Mouse (Mus musculus) myocyte (in vitro differentiated cells): Measurements from ENCODE around the gene 1700017D01Rik. TPM values are rescaled to one million over a fixed set of nuclear protein-coding genes. Genes with fewer than 3 reads are reported as not detected.

Experiments used
- H3K27me3 ChIP-seq: one replicate; pipeline ENCODE4 v1.6.1; 2011; ENCODE audit not compliant: control insufficient read depth, insufficient read depth, insufficient read length
- H3K36me3 ChIP-seq: one replicate; pipeline ENCODE4 v1.6.1; 2011; ENCODE audit not compliant: control insufficient read depth, insufficient read depth
- H3K4me2 ChIP-seq: one replicate; pipeline ENCODE4 v1.6.1; 2011; ENCODE audit warnings: low read depth, control low read depth
- H3K4me3 ChIP-seq: one replicate; pipeline ENCODE4 v1.5.1; 2011; ENCODE audit warnings: mild to moderate bottlenecking, control low read depth, moderate library complexity
- H3K79me2 ChIP-seq: one replicate; pipeline ENCODE4 v1.6.1; 2011; ENCODE audit not compliant: control insufficient read depth, insufficient read depth
- H3ac ChIP-seq: one replicate; pipeline ENCODE4 v1.6.1; 2011; ENCODE audit not compliant: control insufficient read depth, insufficient read length
- CEBPB ChIP-seq: IDR thresholded peaks from 2 replicates; pipeline ENCODE4 v1.6.1; 2011; ENCODE audit warnings: mild to moderate bottlenecking, moderate library complexity; ENCODE audit not compliant: poor library complexity, insufficient read depth, severe bottlenecking
- MAX ChIP-seq: IDR thresholded peaks from one replicate; pipeline ENCODE4 v1.6.1; 2011; ENCODE audit warnings: low read depth, mild to moderate bottlenecking, control low read depth
- MYOD1 ChIP-seq, 3 experiments: IDR thresholded peaks; one replicate each; pipeline ENCODE4 v1.6.1; 2011; ENCODE audit warnings: control low read depth in 2 of 3, low read depth in 2 of 3, mild to moderate bottlenecking in 2 of 3, moderate library complexity in 1 of 3; ENCODE audit not compliant: insufficient read length in 2 of 3, control insufficient read depth in 1 of 3
- MYOG ChIP-seq, 3 experiments: IDR thresholded peaks; one replicate each; pipeline ENCODE4 v1.6.1; 2011; ENCODE audit warnings: control low read depth in 2 of 3, low read depth in 2 of 3, mild to moderate bottlenecking in 2 of 3; ENCODE audit not compliant: insufficient read length in 2 of 3, control insufficient read depth in 1 of 3, insufficient read depth in 1 of 3
- POLR2A ChIP-seq: IDR thresholded peaks from one replicate; pipeline ENCODE4 v1.6.1; 2011; ENCODE audit warnings: low read depth, mild to moderate bottlenecking, control low read depth, moderate library complexity; ENCODE audit not compliant: insufficient read length
- POLR2AphosphoS2 ChIP-seq: IDR thresholded peaks from one replicate; pipeline ENCODE4 v1.6.1; 2011; ENCODE audit warnings: low read depth, control low read depth; ENCODE audit not compliant: insufficient read length
- REST ChIP-seq: IDR thresholded peaks from one replicate; pipeline ENCODE4 v1.6.1; 2011; ENCODE audit warnings: mild to moderate bottlenecking, control low read depth, moderate library complexity; ENCODE audit not compliant: insufficient read depth, insufficient read length
- TCF12 ChIP-seq: IDR thresholded peaks from one replicate; pipeline ENCODE4 v1.6.1; 2011; ENCODE audit warnings: mild to moderate bottlenecking, control low read depth; ENCODE audit not compliant: poor library complexity, insufficient read depth, severe bottlenecking
- TCF3 ChIP-seq: IDR thresholded peaks from one replicate; pipeline ENCODE4 v1.6.1; 2011; ENCODE audit warnings: low read depth, control low read depth; ENCODE audit not compliant: insufficient read length
- USF1 ChIP-seq: IDR thresholded peaks from one replicate; pipeline ENCODE4 v1.6.1; 2011; ENCODE audit warnings: low read depth, mild to moderate bottlenecking, control low read depth, moderate library complexity
- polyA plus RNA-seq: library from polyadenylated mRNA; unstranded; fragments of >200 nt; fragmentation: generic; extraction: Trizol; gene quantifications from one replicate; pipeline ENCODE4 v1.2.1, GENCODE M21; 2012; ENCODE audit warnings: missing spikeins

Gene 1700017D01Rik
- polyA plus RNA-seq, 1 experiment, result not detected

- Histone ChIP-seq H3K27me3 (no peaks in the 10 kb centered on the region), H3K4me3 (no peak overlapping the region), H3K4me2 (no peak overlapping the region), H3K79me2 (no peaks in the 10 kb centered on the region), H3ac (no peak overlapping the region), H3K36me3 (no peaks in the 10 kb centered on the region)
- TF ChIP-seq CEBPB (no peak), MAX (no peak), USF1 (no peak), MYOD1 (IDR thresholded peaks at IDR 0.05; ENCODE audit: control insufficient read depth in 1 of 3, insufficient read length in 2 of 3, low read depth in 2 of 3) (no peak), POLR2A (no peak), REST (no peak), TCF3 (no peak), TCF12 (no peak), MYOG (IDR thresholded peaks at IDR 0.05; ENCODE audit: control insufficient read depth in 1 of 3, insufficient read depth in 1 of 3, insufficient read length in 2 of 3, low read depth in 2 of 3) (no peak), POLR2AphosphoS2 (no peak)
These were observed 82.7 kb downstream of the 1700017D01Rik start for GRCm38 (mm10) chr19:11048009-11048408.

Other genes starting within 250 kb of the 1700017D01Rik start
- 223 TPM for gene Tmem109, start 248.9 kb downstream of the 1700017D01Rik start, polyA plus RNA-seq
- 222 TPM for gene Prpf19, start 235.6 kb downstream of the 1700017D01Rik start, polyA plus RNA-seq
- gene Zp1, start 210.2 kb downstream of the 1700017D01Rik start, polyA plus RNA-seq, result 0.05 TPM
- gene Ptgdr2, start 193.7 kb downstream of the 1700017D01Rik start, polyA plus RNA-seq, result 0.10 TPM
- 33.1 TPM for gene Ccdc86, start 181.6 kb downstream of the 1700017D01Rik start, polyA plus RNA-seq
- 0.30 TPM for gene Ms4a10, start 156.2 kb downstream of the 1700017D01Rik start, polyA plus RNA-seq
- gene Ms4a15, start 137.6 kb downstream of the 1700017D01Rik start, polyA plus RNA-seq, result not detected
- 0.04 TPM for gene Ms4a18, start 112.8 kb downstream of the 1700017D01Rik start, polyA plus RNA-seq
- 0.17 TPM for gene Ms4a8a, start 49.8 kb downstream of the 1700017D01Rik start, polyA plus RNA-seq
- not detected for gene 1700025F22Rik, start 34.4 kb upstream of the 1700017D01Rik start, polyA plus RNA-seq
- not detected for gene Ms4a13, start 65.9 kb upstream of the 1700017D01Rik start, polyA plus RNA-seq
- gene Ms4a12, start 101.6 kb upstream of the 1700017D01Rik start, polyA plus RNA-seq, result not detected
- not detected for gene Ms4a1, start 135.4 kb upstream of the 1700017D01Rik start, polyA plus RNA-seq
- not detected for gene Ms4a5, start 153.0 kb upstream of the 1700017D01Rik start, polyA plus RNA-seq
- gene Ms4a14, start 183.6 kb upstream of the 1700017D01Rik start, polyA plus RNA-seq, result not detected
- not detected for gene Ms4a7, start 205.3 kb upstream of the 1700017D01Rik start, polyA plus RNA-seq
- gene Ms4a4a, start 244.6 kb upstream of the 1700017D01Rik start, polyA plus RNA-seq, result not detected